Mouse (Mus musculus): ENCODE results near the gene Tenm3.

GRCm38 (mm10) chr8:48240917-48241531 is 602.7 kb downstream of the Tenm3 start:
- TF ChIP-seq POLR2A (IDR thresholded peaks at IDR 0.05; ENCODE audit: insufficient read length, low read depth) (no peak), USF1 (IDR thresholded peaks at IDR 0.05; ENCODE audit: low read depth) (no peak), TCF3 (IDR thresholded peaks at IDR 0.05; ENCODE audit: insufficient read length, low read depth) (no peak), MAX (IDR thresholded peaks at IDR 0.05; ENCODE audit: low read depth) (no peak), POLR2AphosphoS2 (IDR thresholded peaks at IDR 0.05; ENCODE audit: insufficient read length, low read depth) (no peak), E2F4 (IDR thresholded peaks at IDR 0.05; ENCODE audit: insufficient read depth) (no peak), REST (IDR thresholded peaks at IDR 0.05; ENCODE audit: insufficient read depth, insufficient read length) (no peak), CEBPB (IDR thresholded peaks at IDR 0.05; ENCODE audit: insufficient read depth, poor library complexity, severe bottlenecking) (no peak)
